Mouse (Mus musculus) midbrain, embryonic 13.5 days (tissue): ENCODE measurements around the gene Dab2ip. TPM values are rescaled to one million over a fixed set of nuclear protein-coding genes. Genes with fewer than 3 reads are reported as not detected.

Source experiments
- ATAC-seq: fragments of 200-750 bp; cut with Nextera tagmentation; 2 replicates; pipeline ENCODE4 v1.8.0; 2017; ENCODE audit warnings: mild to moderate bottlenecking, moderate TSS enrichment, moderate library complexity
- H3K27ac ChIP-seq: fragments of 300-500 bp; sonication (generic); 2 replicates; pipeline ENCODE4 v1.5.1; 2015; ENCODE audit warnings: inconsistent platforms, mild to moderate bottlenecking, moderate library complexity
- H3K27me3 ChIP-seq: fragments of 300-500 bp; sonication (generic); 2 replicates; pipeline ENCODE4 v1.6.1; 2015; ENCODE audit warnings: mild to moderate bottlenecking, inconsistent platforms
- H3K36me3 ChIP-seq: fragments of 300-500 bp; sonication (generic); 2 replicates; pipeline ENCODE4 v1.6.1; 2015; ENCODE audit warnings: mild to moderate bottlenecking, inconsistent platforms
- H3K4me1 ChIP-seq: fragments of 300-500 bp; sonication (generic); replicated peaks from 2 replicates; pipeline ENCODE4 v1.6.1; 2015; ENCODE audit warnings: inconsistent platforms
- H3K4me2 ChIP-seq: fragments of 300-500 bp; sonication (generic); replicated peaks from 2 replicates; pipeline ENCODE4 v1.6.1; 2015; ENCODE audit warnings: moderate library complexity, mild to moderate bottlenecking, inconsistent platforms
- H3K4me3 ChIP-seq: fragments of 300-500 bp; sonication (generic); replicated peaks from 2 replicates; pipeline ENCODE4 v1.5.1; 2015; ENCODE audit warnings: mild to moderate bottlenecking, inconsistent platforms
- H3K9ac ChIP-seq: fragments of 300-500 bp; sonication (generic); replicated peaks from 2 replicates; pipeline ENCODE4 v1.6.1; 2015; ENCODE audit warnings: mild to moderate bottlenecking, inconsistent platforms
- H3K9me3 ChIP-seq: fragments of 300-500 bp; sonication (generic); 2 replicates; pipeline ENCODE4 v1.6.1; 2016; ENCODE audit warnings: mild to moderate bottlenecking, inconsistent platforms
- WGBS: fragments of 180-500 bp; shearing (Covaris S2); methylation state at CpG from one replicate; pipeline ENCODE4 v1.1.7; 2015; 5-methylcytosine and 5-hydroxymethylcytosine counted together
- polyA plus RNA-seq: library from polyadenylated mRNA; unstranded; fragments of >200 nt; fragmentation: Nextera tagmentation; extraction: Ambion mirVana; gene quantifications from 2 replicates; pipeline ENCODE4 v1.2.1, GENCODE M21; 2015

Gene Dab2ip
- polyA plus RNA-seq, 1 experiment from 2014 or later: 36.3 TPM

- Histone ChIP-seq H3K9me3 (no peaks in the 10 kb centered on the region), H3K4me1 (peaks cover 13% of the 10 kb centered on the region; the same call in 1 of the 2 replicates), H3K27me3 (no peaks in the 10 kb centered on the region), H3K4me2 (no peak overlapping the region), H3K36me3 (peaks cover 91% of the 10 kb centered on the region), H3K9ac (no peak overlapping the region), H3K27ac (no peak overlapping the region), H3K4me3 (no peak overlapping the region)
- no peak for ATAC-seq
- 92% methylated on average over 5 of the region's 5 CpGs for WGBS
These were observed 160.0 kb downstream of the Dab2ip start for GRCm38 (mm10) chr2:35718003-35718500.

DNA sequence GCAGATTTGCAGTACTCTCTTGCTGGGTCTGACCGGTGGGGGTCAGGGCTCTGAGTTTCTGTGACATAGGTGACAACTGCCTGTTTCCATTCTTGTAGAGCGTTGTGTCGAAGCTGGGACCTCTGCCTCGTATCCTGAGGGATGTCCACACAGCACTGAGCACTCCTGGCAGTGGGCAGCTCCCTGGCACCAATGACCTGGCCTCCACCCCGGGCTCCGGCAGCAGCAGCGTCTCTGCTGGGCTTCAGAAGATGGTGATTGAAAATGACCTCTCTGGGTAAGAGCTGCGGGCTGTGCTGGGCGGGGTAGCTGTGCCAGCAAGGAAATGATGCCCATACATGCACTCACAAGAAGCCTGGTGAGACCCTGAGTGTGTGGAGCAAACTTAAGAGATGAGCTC is 160.6 kb downstream of the Dab2ip start:
- no peaks in the 10 kb centered on the region for H3K9me3 ChIP-seq
- WGBS: 93% methylated on average over 9 of the region's 9 CpGs
- H3K9ac ChIP-seq: no peak overlapping the region
- H3K27ac ChIP-seq: no peak overlapping the region
- ATAC-seq: no peak
- peaks cover 13% of the 10 kb centered on the region; the same call in 1 of the 2 replicates for H3K4me1 ChIP-seq
- H3K27me3 ChIP-seq: no peaks in the 10 kb centered on the region
- no peak overlapping the region for H3K4me2 ChIP-seq
- no peak overlapping the region for H3K4me3 ChIP-seq
- H3K36me3 ChIP-seq: peaks cover 95% of the 10 kb centered on the region

GRCm38 (mm10) chr2:35719230-35720005 is 161.4 kb downstream of the Dab2ip start:
- Histone ChIP-seq H3K27ac (no peak overlapping the region), H3K9me3 (no peaks in the 10 kb centered on the region), H3K9ac (no peak overlapping the region), H3K4me2 (no peak overlapping the region), H3K27me3 (no peaks in the 10 kb centered on the region), H3K4me1 (peaks cover 9% of the 10 kb centered on the region; the same call in 1 of the 2 replicates), H3K4me3 (no peak overlapping the region), H3K36me3 (peaks cover 92% of the 10 kb centered on the region)
- no peak for ATAC-seq
- WGBS: 84% methylated on average over 12 of the region's 12 CpGs

DNA sequence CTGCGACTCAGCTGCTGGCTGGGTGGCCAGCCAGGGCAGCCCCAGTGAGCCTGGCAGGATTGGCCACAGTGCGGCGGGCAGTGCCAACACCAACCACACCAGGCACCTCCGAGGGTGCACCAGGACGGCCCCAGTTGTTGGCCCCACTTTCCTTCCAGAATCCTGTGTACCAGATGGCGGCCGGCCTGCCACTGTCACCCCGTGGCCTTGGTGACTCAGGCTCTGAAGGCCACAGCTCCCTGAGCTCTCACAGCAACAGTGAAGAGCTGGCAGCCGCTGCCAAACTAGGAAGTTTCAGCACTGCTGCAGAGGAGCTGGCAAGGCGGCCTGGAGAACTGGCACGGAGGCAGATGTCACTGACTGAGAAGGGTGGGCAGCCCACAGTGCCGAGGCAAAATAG is 162.0 kb downstream of the Dab2ip start:
- Histone ChIP-seq H3K9ac (no peak overlapping the region), H3K4me3 (no peak overlapping the region), H3K4me2 (no peak overlapping the region), H3K27ac (no peak overlapping the region), H3K4me1 (peaks cover 2% of the 10 kb centered on the region; the same call in 1 of the 2 replicates), H3K36me3 (peaks cover 92% of the 10 kb centered on the region), H3K27me3 (no peaks in the 10 kb centered on the region), H3K9me3 (no peaks in the 10 kb centered on the region)
- 97% methylated on average over 12 of the region's 12 CpGs for WGBS
- ATAC-seq: no peak

GRCm38 (mm10) chr2:35720550-35720949 is 162.5 kb downstream of the Dab2ip start:
- Histone ChIP-seq H3K27ac (no peak overlapping the region), H3K9ac (no peak overlapping the region), H3K36me3 (peaks cover 89% of the 10 kb centered on the region), H3K4me1 (no peaks in the 10 kb centered on the region), H3K4me3 (no peak overlapping the region), H3K27me3 (no peaks in the 10 kb centered on the region), H3K9me3 (no peaks in the 10 kb centered on the region), H3K4me2 (no peak overlapping the region)
- WGBS: 92% methylated on average over 13 of the region's 13 CpGs
- no peak; the same call in 1 of the 2 replicates for ATAC-seq

DNA sequence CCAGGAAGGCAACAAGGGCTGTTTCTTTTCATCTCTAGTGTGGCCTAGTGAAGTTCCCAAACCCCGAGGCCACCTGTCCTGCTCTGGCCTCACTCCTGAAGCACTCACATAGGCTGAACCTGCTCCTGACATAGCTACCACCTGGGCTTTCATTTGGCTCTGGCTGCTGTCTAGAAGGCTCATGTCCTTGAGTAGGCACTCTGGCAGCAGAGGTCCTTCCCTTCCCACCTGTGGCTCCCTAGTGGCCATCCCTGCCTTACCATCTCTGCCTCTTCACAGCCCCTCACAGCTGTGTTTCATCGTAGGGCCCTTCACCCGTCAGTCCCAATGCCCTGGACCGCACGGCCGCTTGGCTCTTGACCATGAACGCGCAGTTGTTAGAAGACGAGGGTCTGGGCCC is 162.9 kb downstream of the Dab2ip start:
- Histone ChIP-seq H3K9me3 (no peaks in the 10 kb centered on the region), H3K27ac (no peak overlapping the region), H3K36me3 (peaks cover 89% of the 10 kb centered on the region), H3K4me1 (no peaks in the 10 kb centered on the region), H3K4me3 (no peak overlapping the region), H3K4me2 (no peak overlapping the region), H3K27me3 (no peaks in the 10 kb centered on the region), H3K9ac (no peak overlapping the region)
- ATAC-seq: no peak
- 91% methylated on average over 9 of the region's 9 CpGs for WGBS

- H3K9me3 ChIP-seq: no peaks in the 10 kb centered on the region
- H3K4me3 ChIP-seq: no peak overlapping the region
These were observed 164.8 kb downstream of the Dab2ip start for GRCm38 (mm10) chr2:35722821-35723220.

DNA sequence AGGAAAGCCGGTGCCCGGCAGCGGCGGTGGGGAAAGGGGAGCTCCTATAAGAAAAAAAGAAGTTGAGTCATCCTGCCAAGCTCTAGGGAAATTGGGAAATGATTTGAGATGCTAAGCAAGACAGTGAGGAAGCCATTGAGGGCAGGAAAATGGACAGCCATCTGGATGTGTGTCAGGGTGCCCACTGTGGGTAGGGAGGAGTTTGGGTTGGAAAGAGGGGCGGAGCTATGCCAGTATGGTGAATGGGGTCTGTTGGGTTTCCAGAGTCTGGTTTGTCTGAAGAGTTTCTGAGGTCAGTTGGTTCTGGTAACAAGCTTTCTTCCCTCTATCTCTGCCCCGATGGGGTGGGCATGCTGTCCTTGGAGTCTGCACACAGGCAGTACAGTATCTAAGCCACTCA is 165.2 kb downstream of the Dab2ip start:
- Histone ChIP-seq H3K27me3 (no peaks in the 10 kb centered on the region), H3K9me3 (no peaks in the 10 kb centered on the region), H3K4me2 (no peak overlapping the region), H3K4me3 (no peak overlapping the region), H3K27ac (no peak overlapping the region; the same call in 1 of the 2 replicates), H3K9ac (no peak overlapping the region), H3K4me1 (no peaks in the 10 kb centered on the region; the same call in 1 of the 2 replicates), H3K36me3 (peaks cover 87% of the 10 kb centered on the region)
- WGBS: 94% methylated on average over 6 of the region's 6 CpGs
- no peak for ATAC-seq

More at GRCm38 (mm10) chr2:35722821-35723220, 164.8 kb downstream of the Dab2ip start:
- Histone ChIP-seq H3K27me3 (no peaks in the 10 kb centered on the region), H3K4me2 (no peak overlapping the region), H3K27ac (no peak overlapping the region), H3K9ac (no peak overlapping the region), H3K36me3 (peaks cover 87% of the 10 kb centered on the region), H3K4me1 (no peaks in the 10 kb centered on the region)
- ATAC-seq: no peak
- 93% methylated on average over 9 of the region's 9 CpGs for WGBS

- Histone ChIP-seq H3K9me3 (no peaks in the 10 kb centered on the region), H3K4me2 (no peak overlapping the region), H3K9ac (no peak overlapping the region), H3K4me1 (peaks cover 4% of the 10 kb centered on the region), H3K36me3 (peaks cover 87% of the 10 kb centered on the region), H3K27ac (no peak overlapping the region; the same call in 1 of the 2 replicates), H3K27me3 (no peaks in the 10 kb centered on the region), H3K4me3 (no peak overlapping the region)
- 91% methylated on average over 7 of the region's 7 CpGs for WGBS
- no peak for ATAC-seq
These were observed 165.6 kb downstream of the Dab2ip start for GRCm38 (mm10) chr2:35723691-35724090.

GRCm38 (mm10) chr2:35728633-35729032 is 170.6 kb downstream of the Dab2ip start:
- H3K9ac ChIP-seq: peak overlapping the region; percentile 28; the same call in 1 of the 2 replicates
- 53% methylated on average over 5 of the region's 5 CpGs for WGBS
- H3K36me3 ChIP-seq: peaks cover 54% of the 10 kb centered on the region
- peak overlapping the region; percentile 65 for H3K27ac ChIP-seq
- no peak overlapping the region for H3K4me2 ChIP-seq
- ATAC-seq: no peak
- peaks cover 26% of the 10 kb centered on the region for H3K4me1 ChIP-seq
- no peaks in the 10 kb centered on the region for H3K9me3 ChIP-seq
- no peaks in the 10 kb centered on the region for H3K27me3 ChIP-seq
- no peak overlapping the region for H3K4me3 ChIP-seq

GRCm38 (mm10) chr2:35729077-35730065 is 171.3 kb downstream of the Dab2ip start:
- peak; percentile 65 for ATAC-seq

More at GRCm38 (mm10) chr2:35729077-35730065, 171.3 kb downstream of the Dab2ip start:
- Histone ChIP-seq H3K4me2 (no peak overlapping the region), H3K36me3 (peaks cover 50% of the 10 kb centered on the region), H3K27me3 (no peaks in the 10 kb centered on the region), H3K27ac (peak overlapping the region; percentile 65), H3K4me3 (no peak overlapping the region), H3K9ac (no peak overlapping the region), H3K9me3 (no peaks in the 10 kb centered on the region), H3K4me1 (peaks cover 26% of the 10 kb centered on the region)
- WGBS: 52% methylated on average over 16 of the region's 16 CpGs
